Mouse (Mus musculus): ENCODE measurements at regions not wholly inside any gene's neighbourhood (a gene's known extent, or its start where the extent isn't known, plus 50 kb on each side); places are given as distances from the start of the nearest gene placed in this dataset.

DNA sequence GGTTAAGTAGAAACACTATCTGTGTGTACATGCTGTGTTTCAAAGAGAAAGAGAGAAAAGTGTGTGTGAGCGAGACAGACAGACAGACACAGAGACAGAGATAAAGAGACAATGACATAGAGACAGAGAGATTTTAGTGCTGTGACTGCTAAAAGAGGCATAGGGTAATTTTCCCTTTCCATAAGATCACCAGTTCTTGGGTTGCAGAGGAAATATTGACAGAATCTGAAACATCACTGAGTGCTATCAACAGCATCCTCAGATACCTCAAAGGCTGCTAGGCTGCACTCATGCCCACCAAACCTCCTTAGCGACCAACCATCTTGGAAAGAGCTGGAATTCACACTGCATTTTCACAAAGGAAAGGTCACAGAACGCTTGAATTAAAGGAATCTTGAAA is 93.6 kb downstream of the Nfkbiz start:
- ATAC-seq (ENCODE audit: low read depth): no peak
- H3K36me3 ChIP-seq (ENCODE audit: control insufficient read depth, insufficient read depth): no peaks in the 10 kb centered on the region
- H3K9ac ChIP-seq (ENCODE audit: low read depth, low read length): no peak overlapping the region
- H3K4me2 ChIP-seq (ENCODE audit: low read depth, low read length): no peak overlapping the region
- H3K27me3 ChIP-seq (ENCODE audit: control insufficient read depth, insufficient read depth, low read depth, low read length): no peaks in the 10 kb centered on the region
- WGBS (ENCODE audit: insufficient replicate concordance): 44% methylated on average over 3 of the region's 3 CpGs
- no peaks in the 10 kb centered on the region for H3K9me3 ChIP-seq (replicated peaks; ENCODE audit: control insufficient read depth, low read length)
- no peak overlapping the region for H3K27ac ChIP-seq (ENCODE audit: low read length)
- no peaks in the 10 kb centered on the region for H3K4me1 ChIP-seq (ENCODE audit: control insufficient read depth, low read depth, low read length)
- H3K4me3 ChIP-seq (ENCODE audit: low read depth, low read length): no peak overlapping the region

DNA sequence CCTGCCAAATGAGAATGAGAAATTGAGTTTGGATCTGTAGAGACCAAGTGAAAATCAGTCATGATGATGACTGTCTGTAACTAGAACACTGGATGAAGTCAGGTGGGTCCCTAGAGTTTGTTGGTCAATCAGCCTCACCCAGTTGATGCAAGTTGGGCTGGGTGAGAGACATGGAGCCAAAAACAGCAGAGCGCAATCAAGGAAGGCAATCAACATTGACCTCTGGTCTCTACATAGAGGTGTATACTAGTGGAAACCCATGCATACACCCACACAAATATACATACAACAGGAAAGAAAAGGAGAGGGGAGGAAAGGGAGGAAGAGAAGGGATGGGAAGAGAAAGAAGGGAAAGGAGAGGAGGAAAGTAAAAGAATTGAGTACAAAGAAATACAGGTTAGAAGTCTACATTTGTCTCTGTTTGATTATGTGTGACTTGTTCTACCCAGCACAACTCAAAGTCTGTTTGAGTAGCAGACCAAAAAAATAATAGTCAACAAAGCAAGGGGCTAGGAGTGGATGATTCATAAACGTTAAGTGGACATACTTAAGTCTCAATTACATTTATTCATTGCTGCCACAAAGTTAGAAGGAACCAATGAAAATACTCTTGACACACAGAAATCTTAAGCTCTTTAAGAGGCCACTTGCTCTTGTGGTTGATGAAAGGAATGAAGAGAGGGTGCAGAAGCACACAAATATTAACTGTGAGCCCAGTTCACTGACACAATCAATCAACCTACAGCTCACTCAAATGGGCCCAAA is 97.4 kb downstream of the Nfkbiz start:
- Histone ChIP-seq H3K36me3 (ENCODE audit: control insufficient read depth, insufficient read depth) (no peaks in the 10 kb centered on the region), H3K4me1 (ENCODE audit: control insufficient read depth, low read depth, low read length) (no peaks in the 10 kb centered on the region), H3K4me3 (ENCODE audit: low read depth, low read length) (no peak overlapping the region), H3K9me3 (replicated peaks; ENCODE audit: control insufficient read depth, low read length) (no peaks in the 10 kb centered on the region), H3K4me2 (ENCODE audit: low read depth, low read length) (no peak overlapping the region), H3K9ac (ENCODE audit: low read depth, low read length) (no peak overlapping the region), H3K27me3 (ENCODE audit: control insufficient read depth, insufficient read depth, low read depth, low read length) (no peaks in the 10 kb centered on the region), H3K27ac (ENCODE audit: low read length) (no peak overlapping the region)
- 63% methylated on average over 2 of the region's 2 CpGs for WGBS (ENCODE audit: insufficient replicate concordance)
- no peak for ATAC-seq (ENCODE audit: low read depth)

DNA sequence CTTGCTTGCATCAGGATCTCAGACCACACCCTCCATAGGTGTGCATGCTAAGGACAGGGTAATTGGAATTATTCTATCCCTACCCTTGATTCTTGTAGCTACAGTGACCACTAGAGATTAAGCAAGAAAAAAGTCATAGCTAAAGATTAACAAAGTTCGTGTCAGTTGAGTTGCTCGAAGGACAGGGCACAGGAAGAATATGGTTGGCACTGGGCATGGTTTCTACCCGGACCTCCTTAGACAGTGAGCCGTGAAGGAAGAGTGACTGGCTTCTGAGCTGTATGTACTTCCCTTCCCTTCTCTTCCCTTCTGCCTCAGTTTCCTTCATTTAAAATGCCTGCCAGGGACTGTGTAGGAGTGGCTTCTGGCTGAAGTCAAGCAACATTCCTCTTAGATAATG is 100.0 kb downstream of the Nfkbiz start:
- 65% methylated on average over 4 of the region's 4 CpGs for WGBS (ENCODE audit: insufficient replicate concordance)
- H3K36me3 ChIP-seq (ENCODE audit: control insufficient read depth, insufficient read depth): no peaks in the 10 kb centered on the region
- no peak overlapping the region for H3K9ac ChIP-seq (ENCODE audit: low read depth, low read length)
- H3K4me3 ChIP-seq (ENCODE audit: low read depth, low read length): no peak overlapping the region
- H3K9me3 ChIP-seq (replicated peaks; ENCODE audit: control insufficient read depth, low read length): no peaks in the 10 kb centered on the region
- no peak for ATAC-seq (ENCODE audit: low read depth)
- H3K4me1 ChIP-seq (ENCODE audit: control insufficient read depth, low read depth, low read length): no peaks in the 10 kb centered on the region
- H3K4me2 ChIP-seq (ENCODE audit: low read depth, low read length): no peak overlapping the region
- no peaks in the 10 kb centered on the region for H3K27me3 ChIP-seq (ENCODE audit: control insufficient read depth, insufficient read depth, low read depth, low read length)
- H3K27ac ChIP-seq (ENCODE audit: low read length): no peak overlapping the region

DNA sequence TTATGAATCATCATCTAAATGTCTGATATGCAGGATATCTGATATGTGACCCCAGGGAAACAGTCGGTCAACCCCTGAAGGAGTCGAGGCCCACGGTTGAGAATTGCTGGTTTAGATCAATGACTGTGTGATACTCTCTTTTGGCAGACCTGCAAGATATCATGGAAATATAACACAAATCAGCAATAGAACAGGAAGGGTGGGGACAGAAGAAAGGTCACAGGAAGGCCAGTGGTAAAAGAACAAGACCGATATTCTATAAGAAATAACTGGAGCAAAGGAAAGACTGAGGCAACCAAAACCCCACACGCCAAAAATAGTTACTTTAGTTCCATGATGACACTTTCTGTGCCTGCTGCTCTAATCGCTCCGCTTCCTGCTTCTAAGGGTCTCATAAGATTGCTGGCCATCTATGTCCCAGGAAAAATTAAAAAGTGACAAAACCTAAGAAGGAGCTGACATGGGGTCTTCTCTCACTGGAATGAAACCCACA is 103.2 kb downstream of the Nfkbiz start:
- H3K9ac ChIP-seq (ENCODE audit: low read depth, low read length): no peak overlapping the region
- H3K9me3 ChIP-seq (replicated peaks; ENCODE audit: control insufficient read depth, low read length): no peaks in the 10 kb centered on the region
- WGBS (ENCODE audit: insufficient replicate concordance): 77% methylated on average over 7 of the region's 7 CpGs
- no peak overlapping the region for H3K4me3 ChIP-seq (ENCODE audit: low read depth, low read length)
- ATAC-seq (ENCODE audit: low read depth): no peak
- no peaks in the 10 kb centered on the region for H3K27me3 ChIP-seq (ENCODE audit: control insufficient read depth, insufficient read depth, low read depth, low read length)
- no peak overlapping the region for H3K4me2 ChIP-seq (ENCODE audit: low read depth, low read length)
- no peak overlapping the region for H3K27ac ChIP-seq (ENCODE audit: low read length)
- no peaks in the 10 kb centered on the region for H3K36me3 ChIP-seq (ENCODE audit: control insufficient read depth, insufficient read depth)
- no peaks in the 10 kb centered on the region for H3K4me1 ChIP-seq (ENCODE audit: control insufficient read depth, low read depth, low read length)

DNA sequence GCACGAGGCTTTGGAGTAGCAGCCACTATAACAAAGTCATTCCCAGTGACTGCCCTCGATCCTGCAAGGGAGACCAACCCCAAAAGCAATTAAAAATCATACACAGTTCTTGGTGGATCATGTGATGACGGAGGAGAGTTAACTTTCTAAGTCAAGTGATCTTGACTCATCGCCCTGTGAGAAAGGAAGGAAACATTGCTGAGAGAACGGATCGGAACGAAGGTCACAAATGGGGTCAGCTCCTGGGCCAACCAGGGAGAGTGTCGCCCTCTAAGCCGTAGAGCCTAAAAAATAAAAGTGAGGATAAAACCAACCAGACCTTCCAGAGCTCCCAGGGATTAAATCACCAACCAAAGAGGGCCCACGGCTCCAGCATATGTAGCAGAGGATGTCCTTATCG is 104.4 kb downstream of the Nfkbiz start:
- 64% methylated on average over 11 of the region's 11 CpGs for WGBS (ENCODE audit: insufficient replicate concordance)
- no peak overlapping the region for H3K9ac ChIP-seq (ENCODE audit: low read depth, low read length)
- ATAC-seq (ENCODE audit: low read depth): no peak
- H3K4me1 ChIP-seq (ENCODE audit: control insufficient read depth, low read depth, low read length): no peaks in the 10 kb centered on the region
- no peaks in the 10 kb centered on the region for H3K36me3 ChIP-seq (ENCODE audit: control insufficient read depth, insufficient read depth)
- no peaks in the 10 kb centered on the region for H3K9me3 ChIP-seq (replicated peaks; ENCODE audit: control insufficient read depth, low read length)
- H3K27ac ChIP-seq (ENCODE audit: low read length): no peak overlapping the region
- no peaks in the 10 kb centered on the region for H3K27me3 ChIP-seq (ENCODE audit: control insufficient read depth, insufficient read depth, low read depth, low read length)
- H3K4me3 ChIP-seq (ENCODE audit: low read depth, low read length): no peak overlapping the region
- no peak overlapping the region for H3K4me2 ChIP-seq (ENCODE audit: low read depth, low read length)

DNA sequence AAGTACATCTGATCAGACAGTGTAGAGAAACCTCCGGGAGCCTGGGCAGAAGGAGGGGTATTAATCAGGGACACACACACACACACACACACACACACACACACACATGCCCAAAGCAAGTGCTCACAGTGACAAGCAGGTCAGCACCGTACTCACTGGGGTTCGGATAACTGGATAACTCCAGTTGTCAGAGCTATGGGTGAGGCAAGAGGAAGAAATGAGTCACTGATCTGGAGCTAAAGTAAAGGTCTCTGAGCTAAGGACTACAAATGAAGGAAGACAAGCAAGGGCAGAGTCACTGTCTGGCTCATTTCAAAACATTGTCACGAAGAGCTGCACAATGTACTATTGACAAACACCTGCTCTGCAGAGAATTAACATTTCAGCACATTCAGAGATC is 104.9 kb downstream of the Nfkbiz start:
- Histone ChIP-seq H3K4me2 (ENCODE audit: low read depth, low read length) (no peak overlapping the region), H3K9me3 (replicated peaks; ENCODE audit: control insufficient read depth, low read length) (no peaks in the 10 kb centered on the region), H3K4me1 (ENCODE audit: control insufficient read depth, low read depth, low read length) (no peaks in the 10 kb centered on the region), H3K36me3 (ENCODE audit: control insufficient read depth, insufficient read depth) (no peaks in the 10 kb centered on the region), H3K9ac (ENCODE audit: low read depth, low read length) (no peak overlapping the region), H3K27me3 (ENCODE audit: control insufficient read depth, insufficient read depth, low read depth, low read length) (no peaks in the 10 kb centered on the region), H3K4me3 (ENCODE audit: low read depth, low read length) (no peak overlapping the region), H3K27ac (ENCODE audit: low read length) (no peak overlapping the region)
- 58% methylated on average over 4 of the region's 4 CpGs for WGBS (ENCODE audit: insufficient replicate concordance)
- ATAC-seq (ENCODE audit: low read depth): no peak

DNA sequence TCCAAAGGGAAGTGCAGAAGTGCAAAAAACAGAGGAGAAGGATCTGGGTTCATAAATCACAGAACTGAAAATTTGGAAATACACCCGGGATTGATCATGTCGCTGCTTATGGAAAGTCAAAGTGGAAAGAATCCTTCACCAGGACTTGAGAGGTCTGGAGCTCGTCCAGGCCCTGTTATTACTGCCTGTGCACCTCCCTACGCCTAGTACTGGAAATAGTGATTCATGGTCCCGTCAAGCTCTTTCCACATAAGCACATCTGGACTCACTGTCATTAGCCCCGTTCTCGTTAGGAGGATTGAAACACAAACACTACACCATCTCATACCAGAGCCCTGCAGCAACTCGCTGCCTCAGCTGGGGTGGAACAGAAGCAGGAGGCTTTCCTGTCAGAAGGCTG is 107.7 kb downstream of the Nfkbiz start:
- H3K9me3 ChIP-seq (replicated peaks; ENCODE audit: control insufficient read depth, low read length): no peaks in the 10 kb centered on the region
- H3K9ac ChIP-seq (ENCODE audit: low read depth, low read length): no peak overlapping the region
- WGBS (ENCODE audit: insufficient replicate concordance): 65% methylated on average over 8 of the region's 8 CpGs
- no peak overlapping the region for H3K27ac ChIP-seq (ENCODE audit: low read length)
- H3K4me3 ChIP-seq (ENCODE audit: low read depth, low read length): no peak overlapping the region
- H3K36me3 ChIP-seq (ENCODE audit: control insufficient read depth, insufficient read depth): no peaks in the 10 kb centered on the region
- no peaks in the 10 kb centered on the region for H3K4me1 ChIP-seq (ENCODE audit: control insufficient read depth, low read depth, low read length)
- no peak for ATAC-seq (ENCODE audit: low read depth)
- H3K27me3 ChIP-seq (ENCODE audit: control insufficient read depth, insufficient read depth, low read depth, low read length): no peaks in the 10 kb centered on the region
- no peak overlapping the region for H3K4me2 ChIP-seq (ENCODE audit: low read depth, low read length)

DNA sequence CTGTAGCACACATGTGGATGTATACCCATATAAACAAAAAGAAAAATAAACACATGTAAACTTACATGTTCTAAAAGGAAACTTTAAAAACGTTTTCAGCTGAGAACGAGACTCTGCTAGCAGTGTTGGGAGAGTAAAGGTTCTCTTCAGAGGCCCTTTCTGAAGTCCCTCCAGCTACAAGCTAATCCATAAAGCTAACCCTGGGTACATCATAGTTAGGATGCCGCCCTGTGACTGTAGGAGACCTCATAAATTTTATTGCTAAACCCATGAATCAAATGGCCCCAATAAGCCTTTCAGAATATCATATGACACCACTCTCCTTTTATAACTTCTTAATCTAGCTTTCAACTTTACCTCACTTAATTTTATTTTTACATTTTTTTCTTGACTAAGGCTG is 112.2 kb downstream of the Nfkbiz start:
- WGBS (ENCODE audit: insufficient replicate concordance): 39% methylated on average over 3 of the region's 3 CpGs

DNA sequence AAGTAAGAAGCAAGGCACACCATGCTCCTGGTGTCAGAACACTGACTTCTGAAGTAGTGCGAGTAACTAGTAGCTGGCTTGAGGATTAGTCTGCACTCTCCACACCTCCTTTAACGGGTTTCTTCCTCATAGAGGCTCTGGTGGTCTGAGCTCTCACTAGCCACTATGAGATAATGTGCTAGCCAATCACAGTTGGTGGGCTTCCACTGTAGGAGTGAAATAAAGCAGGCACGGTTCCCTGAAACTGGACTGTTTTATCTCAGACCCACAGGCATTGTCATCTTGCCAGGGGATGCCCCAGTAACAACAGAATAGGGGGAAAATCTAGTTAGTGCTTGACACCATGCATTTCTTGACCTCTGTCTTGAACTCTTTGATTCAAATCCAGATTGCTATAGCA is 118.3 kb downstream of the Nfkbiz start:
- WGBS (ENCODE audit: insufficient replicate concordance): 29% methylated on average over 3 of the region's 3 CpGs
- Histone ChIP-seq H3K4me3 (ENCODE audit: low read depth, low read length) (no peak overlapping the region), H3K27ac (ENCODE audit: low read length) (no peak overlapping the region), H3K27me3 (ENCODE audit: control insufficient read depth, insufficient read depth, low read depth, low read length) (no peaks in the 10 kb centered on the region), H3K4me1 (ENCODE audit: control insufficient read depth, low read depth, low read length) (no peaks in the 10 kb centered on the region), H3K4me2 (ENCODE audit: low read depth, low read length) (no peak overlapping the region), H3K36me3 (ENCODE audit: control insufficient read depth, insufficient read depth) (no peaks in the 10 kb centered on the region), H3K9ac (ENCODE audit: low read depth, low read length) (no peak overlapping the region), H3K9me3 (replicated peaks; ENCODE audit: control insufficient read depth, low read length) (no peaks in the 10 kb centered on the region)
- ATAC-seq (ENCODE audit: low read depth): no peak

More for the DNA sequence above, 112.2 kb downstream of the Nfkbiz start:
- no peak overlapping the region for H3K27ac ChIP-seq (ENCODE audit: low read length)
- no peaks in the 10 kb centered on the region for H3K36me3 ChIP-seq (ENCODE audit: control insufficient read depth, insufficient read depth)
- no peak overlapping the region for H3K4me3 ChIP-seq (ENCODE audit: low read depth, low read length)
- H3K9me3 ChIP-seq (replicated peaks; ENCODE audit: control insufficient read depth, low read length): no peaks in the 10 kb centered on the region
- H3K27me3 ChIP-seq (ENCODE audit: control insufficient read depth, insufficient read depth, low read depth, low read length): no peaks in the 10 kb centered on the region
- no peak overlapping the region for H3K4me2 ChIP-seq (ENCODE audit: low read depth, low read length)
- no peak overlapping the region for H3K9ac ChIP-seq (ENCODE audit: low read depth, low read length)
- H3K4me1 ChIP-seq (ENCODE audit: control insufficient read depth, low read depth, low read length): no peaks in the 10 kb centered on the region
- no peak for ATAC-seq (ENCODE audit: low read depth)

Measured in liver, embryonic 16.5 days (tissue).